Mouse (Mus musculus): ENCODE data around the gene Usp16.

DNA sequence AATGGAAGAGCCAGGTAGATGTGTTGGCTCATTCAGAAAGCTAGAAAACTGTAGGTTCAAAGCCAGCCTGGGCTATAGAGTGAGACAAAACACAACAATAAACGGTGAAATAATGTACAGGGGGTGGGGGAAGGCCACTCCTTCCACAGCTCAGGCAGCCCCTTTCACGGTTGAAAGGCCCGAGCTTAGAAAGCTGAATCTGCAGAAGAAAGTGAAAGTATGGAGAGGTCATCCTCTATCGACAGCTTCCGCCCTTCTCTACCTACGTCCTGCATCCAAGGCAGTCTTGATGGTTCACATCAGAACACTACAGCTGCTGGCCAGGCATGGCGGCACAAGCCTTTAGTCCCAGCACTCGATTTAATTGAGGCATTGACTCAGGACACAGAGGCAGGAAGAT, 15.8 kb upstream of the Usp16 start:
- TF ChIP-seq EP300 (IDR thresholded peaks at IDR 0.05; ENCODE audit: insufficient read depth, low read depth, low read length) (no peak), CTCF (IDR thresholded peaks at IDR 0.05; ENCODE audit: low read depth, low read length) (no peak)
